Mouse (Mus musculus): ENCODE measurements around the gene Ank2.

Ank2 gene

DNA sequence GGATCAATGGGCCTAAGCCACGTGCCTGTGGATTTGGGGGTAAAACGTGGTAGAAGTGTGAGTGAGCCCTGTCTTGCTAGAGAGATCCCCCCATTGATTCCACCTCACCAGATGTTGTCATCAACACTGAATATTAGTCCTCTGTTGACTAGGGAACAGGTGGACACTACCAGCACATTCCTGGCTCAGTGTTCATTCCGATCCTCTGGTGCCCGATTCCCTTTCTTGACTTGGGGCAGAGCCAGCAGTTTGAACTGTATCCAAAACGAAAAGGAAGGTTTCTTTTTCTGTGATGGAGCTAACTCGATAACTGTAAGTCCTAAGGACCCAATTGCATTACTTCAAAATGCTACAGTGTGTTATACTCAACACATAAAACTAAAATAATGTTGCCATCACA is 382.9 kb downstream of the Ank2 start:
- no peak for DNase-seq (ENCODE audit: low read depth)

DNA sequence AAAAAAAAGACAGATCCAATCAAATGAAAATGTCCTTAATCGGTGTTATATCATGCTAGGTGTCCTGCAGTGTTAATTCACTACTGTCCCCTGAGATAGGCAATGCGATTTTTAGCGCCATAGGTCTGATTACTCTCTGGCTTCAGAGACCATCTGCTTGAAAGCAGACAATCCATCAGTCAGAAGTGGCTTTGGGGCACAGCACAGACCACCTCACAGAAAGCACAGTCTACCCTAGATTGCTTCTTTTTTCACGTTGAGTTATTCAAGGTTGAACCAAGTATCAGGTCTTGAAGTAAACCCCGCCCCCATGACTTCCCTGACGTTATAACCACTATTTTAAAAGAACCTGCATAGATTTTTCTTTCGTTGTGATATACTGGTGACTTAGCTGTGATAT is 385.9 kb downstream of the Ank2 start:
- no peak for DNase-seq (ENCODE audit: low read depth)

DNA sequence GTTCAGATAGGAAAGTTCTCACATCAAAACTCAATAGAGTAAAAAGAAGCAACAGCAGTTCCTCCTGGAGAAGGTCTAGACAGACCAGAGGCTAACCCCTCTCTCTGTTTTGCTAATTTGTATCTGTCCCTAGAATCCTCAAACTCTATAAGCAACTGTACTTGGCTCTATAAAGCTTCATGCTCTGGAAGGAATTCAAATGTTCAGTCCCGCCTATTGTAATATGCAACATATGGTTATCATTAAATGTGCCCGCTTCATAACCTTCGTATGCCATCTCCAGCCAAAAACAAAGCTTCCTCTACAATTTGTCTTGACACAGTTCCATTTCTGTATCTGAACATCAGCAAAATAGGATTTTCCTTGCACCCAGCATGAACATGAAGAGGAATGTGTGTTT is 389.7 kb downstream of the Ank2 start:
- no peak for DNase-seq (ENCODE audit: low read depth)

DNA sequence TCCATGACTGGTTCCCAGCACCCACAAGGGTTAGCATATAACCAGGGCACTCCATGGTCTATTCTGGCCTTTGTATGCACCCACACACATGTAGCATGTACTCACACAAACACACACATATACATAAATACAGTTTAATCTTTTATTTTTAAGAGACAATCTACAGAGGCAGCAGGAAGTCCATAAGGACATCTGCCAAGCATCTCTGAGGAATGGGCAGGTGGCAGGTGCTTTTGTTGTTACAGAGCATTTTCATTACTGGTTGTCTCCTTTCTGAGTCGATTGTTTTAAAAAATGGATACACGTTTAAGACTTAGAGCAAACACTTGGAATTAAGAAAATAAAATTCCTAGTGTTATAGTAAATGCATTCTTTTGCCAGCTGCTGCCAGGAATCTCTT is 390.7 kb downstream of the Ank2 start:
- no peak for DNase-seq (ENCODE audit: low read depth)

DNA sequence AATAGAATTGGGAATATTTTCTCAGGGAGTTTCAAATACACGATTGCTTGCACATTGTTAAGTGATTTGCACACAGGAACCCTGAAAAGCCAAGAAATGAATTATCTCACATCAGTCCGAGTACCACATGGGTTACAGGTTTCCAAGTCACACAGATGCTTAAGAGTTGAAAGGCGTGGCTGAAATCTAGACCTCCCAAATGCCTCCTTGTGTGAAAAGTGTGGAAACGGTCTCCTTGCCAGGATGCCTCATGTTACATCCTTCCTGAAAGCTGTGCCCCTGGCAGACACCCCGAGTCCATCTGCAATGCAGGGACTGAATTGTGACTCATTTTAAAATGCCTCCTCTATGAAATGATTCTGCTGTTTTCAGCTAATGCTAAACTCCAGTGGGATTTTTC is 391.9 kb downstream of the Ank2 start:
- peak; percentile 64 for DNase-seq (ENCODE audit: low read depth)

DNA sequence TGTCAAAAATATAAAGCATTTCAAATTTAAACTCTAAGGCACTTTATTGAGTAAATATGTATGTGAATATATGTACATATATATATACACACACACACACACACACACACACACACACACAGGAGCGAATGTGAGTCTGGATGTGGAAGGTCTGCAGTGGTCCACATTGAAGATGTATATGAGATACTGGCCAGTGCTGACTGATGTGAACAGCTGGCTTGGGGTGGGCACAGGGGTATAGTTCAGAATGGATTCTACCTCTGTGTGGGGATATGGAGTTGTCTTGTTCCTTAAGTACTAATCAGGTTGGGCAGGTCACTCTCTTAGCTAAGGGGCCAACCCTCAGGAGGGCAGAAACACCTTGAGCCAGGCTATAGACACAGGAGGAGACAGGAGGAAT is 397.8 kb downstream of the Ank2 start:
- DNase-seq (ENCODE audit: low read depth), result no peak

DNA sequence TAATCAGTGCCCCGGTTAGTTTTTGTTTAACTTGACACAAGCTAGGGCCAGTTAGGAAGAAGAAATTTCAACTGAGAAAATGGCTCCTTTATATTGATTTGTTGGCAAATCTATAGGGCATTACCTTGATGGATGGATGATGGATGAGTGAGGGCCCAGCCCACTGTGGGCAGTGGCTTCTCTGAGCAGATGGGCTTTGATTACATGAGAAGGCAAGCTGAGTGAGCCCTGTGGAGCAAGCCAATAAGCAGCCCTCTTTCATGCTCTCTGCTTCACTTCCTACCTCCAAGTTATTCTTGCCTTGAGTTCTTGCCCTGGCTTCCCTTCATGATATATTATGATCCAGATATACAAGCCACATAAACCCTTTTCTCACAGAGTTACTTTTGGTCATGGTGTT is 401.4 kb downstream of the Ank2 start:
- DNase-seq (ENCODE audit: low read depth), result no peak

DNA sequence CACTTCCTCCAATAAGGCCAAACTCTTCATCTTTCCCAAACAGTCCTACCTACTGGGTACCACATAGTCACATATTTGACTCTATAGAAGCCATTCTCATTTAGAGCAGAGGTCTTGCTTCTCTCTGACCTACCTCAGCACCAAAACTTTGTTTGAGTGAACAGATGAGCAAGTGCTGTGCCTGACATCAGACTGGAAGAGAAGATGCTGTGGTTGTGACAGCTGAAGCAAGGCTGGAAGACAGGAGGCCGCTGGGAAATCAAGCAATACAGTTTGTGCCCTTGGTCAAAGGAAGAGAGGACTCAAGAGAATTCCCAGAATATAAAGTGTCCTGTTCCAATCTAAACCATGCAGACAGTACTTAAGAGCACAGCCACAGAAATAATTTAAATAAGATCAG is 402.0 kb downstream of the Ank2 start:
- no peak for DNase-seq (ENCODE audit: low read depth)

DNA sequence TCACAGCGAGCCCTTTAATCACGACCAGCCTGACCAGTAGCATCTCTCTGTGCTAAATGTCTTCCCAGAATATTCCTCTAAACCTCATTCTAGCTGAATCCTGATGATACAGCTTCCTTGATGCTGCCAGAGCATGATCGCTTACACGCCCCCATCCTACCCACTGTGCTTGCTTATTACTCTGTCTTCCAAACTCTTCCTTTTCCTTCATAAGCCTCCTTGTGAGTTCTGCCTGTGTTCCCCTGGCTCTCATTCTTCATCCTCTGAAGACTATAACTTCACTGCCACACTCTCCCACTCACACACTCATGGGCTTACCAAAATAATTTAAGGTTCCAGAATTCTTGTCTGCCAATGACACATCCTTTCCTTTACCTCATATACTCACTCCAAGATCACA is 405.5 kb downstream of the Ank2 start:
- DNase-seq (ENCODE audit: low read depth), result no peak

DNA sequence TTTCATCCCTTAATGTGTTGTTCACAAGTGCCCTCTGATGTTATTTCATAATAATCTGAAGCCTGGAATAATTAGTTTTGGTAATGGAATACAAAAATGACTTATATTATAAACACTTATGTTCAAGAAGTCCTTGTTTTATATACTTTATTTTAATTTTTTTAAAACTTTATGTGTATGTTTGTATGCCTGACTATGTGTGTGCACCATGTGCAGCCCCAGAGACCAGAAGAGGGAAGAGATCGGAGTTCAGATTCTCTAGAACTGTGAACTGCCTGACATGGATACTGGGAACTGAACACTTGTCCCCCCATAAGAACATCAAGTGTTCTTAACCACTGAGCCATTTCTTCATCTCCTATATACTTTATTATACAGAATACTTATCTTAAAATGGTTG is 411.6 kb downstream of the Ank2 start:
- DNase-seq (ENCODE audit: low read depth), result no peak

DNA sequence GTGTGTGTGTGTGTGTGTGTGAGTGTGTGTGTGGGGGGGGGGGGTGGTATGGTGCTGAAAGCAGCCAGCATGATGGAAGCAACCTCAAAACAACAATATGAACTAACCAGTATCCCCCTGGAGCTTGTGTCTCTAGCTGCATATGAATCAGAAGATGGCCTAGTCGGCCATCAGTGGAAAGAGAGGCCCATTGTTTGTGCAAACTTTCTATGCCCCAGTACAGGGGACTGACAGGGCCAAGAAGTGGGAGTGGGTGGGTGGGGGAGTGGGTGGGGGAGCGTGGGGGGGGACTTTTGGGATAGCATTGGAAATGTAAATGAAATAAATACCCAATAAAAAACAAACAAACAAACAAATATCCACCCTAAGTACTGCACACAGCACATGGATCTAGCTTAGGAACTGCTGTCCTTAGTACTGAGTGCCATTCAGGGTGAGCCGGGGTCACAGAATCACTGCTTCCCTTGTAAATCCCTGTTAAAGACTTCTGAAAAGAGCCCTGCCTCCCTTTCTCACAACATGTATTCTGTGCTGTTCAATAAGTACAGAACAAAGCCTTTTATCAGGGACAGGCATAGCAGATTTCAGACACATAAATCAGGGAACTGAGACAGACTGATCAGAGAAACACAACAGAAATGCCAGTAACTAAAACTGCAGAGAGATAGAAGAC is 412.2 kb downstream of the Ank2 start:
- DNase-seq (ENCODE audit: low read depth), result no peak

DNA sequence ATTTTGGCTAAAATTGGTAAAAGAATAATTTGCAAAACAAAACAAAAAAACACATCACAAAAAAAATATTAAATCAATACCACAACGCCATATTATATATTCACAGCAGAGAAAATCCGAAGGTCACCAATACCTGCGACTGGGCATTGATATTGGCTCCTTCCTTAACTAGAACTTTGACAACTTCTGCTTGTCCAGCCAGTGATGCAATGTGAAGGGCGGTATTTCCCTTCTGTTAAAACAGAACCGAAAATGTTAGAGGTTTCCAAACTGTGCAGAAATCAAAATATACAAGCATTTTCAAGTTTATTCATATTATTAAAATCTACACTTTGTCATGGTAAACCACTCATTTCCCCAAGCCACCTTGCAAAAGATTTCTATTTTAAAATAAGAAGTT is 421.8 kb downstream of the Ank2 start:
- no peak for DNase-seq (ENCODE audit: low read depth)

DNA sequence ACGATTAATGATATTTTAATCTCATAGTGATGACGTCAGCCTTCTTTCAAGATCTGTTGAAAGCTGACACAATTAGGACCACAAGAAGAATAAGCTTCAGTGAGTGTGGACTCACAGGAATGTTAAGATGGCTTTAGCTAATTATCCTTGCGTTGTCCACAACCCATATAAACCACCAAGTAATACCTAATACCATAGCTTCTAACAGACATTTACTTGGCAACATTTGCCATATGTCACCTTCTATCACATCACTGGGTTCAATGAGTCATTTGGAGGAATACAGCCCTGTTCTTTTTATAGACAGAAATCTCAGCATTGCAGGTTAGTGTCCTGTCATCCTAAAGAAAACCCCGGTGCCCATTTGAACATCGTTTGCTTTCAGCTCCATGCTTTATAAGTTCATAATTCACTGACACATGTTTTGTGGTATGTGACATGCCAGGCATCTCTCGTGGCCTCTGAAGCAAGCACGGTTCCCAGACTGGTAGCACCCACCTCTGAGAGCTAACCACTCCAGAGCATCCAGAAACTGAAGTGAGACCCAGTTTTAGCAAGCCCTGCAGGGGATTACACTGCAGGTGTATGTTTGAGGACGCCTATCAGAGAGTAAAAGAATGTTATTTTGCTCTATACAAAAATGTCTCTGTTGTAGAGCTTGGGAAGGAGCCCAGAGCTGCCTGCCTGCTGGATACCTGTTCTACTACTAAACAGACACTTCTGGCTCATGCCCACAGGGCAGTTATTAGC is 423.4 kb downstream of the Ank2 start:
- peak; percentile 30 for DNase-seq (ENCODE audit: low read depth)

DNA sequence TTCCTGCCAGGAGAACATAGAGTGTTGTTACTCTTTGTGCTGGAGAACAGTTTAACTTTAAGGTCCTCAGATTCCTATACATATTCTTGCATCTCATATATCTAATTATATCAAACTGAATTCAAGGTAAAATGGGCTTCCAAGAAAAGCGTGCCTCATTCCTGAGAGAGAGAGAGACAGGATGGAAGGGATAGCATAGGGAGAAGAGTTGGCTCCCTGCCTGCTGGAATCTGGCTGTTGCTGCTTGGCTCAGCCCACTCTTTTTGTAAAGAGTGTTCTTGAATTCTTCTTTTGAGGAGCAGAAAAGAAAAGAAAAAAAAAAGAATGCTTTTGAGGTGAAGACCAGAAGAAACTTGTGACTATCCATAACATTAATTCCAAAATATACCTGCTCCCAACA is 427.7 kb downstream of the Ank2 start:
- no peak for DNase-seq (ENCODE audit: low read depth)

DNA sequence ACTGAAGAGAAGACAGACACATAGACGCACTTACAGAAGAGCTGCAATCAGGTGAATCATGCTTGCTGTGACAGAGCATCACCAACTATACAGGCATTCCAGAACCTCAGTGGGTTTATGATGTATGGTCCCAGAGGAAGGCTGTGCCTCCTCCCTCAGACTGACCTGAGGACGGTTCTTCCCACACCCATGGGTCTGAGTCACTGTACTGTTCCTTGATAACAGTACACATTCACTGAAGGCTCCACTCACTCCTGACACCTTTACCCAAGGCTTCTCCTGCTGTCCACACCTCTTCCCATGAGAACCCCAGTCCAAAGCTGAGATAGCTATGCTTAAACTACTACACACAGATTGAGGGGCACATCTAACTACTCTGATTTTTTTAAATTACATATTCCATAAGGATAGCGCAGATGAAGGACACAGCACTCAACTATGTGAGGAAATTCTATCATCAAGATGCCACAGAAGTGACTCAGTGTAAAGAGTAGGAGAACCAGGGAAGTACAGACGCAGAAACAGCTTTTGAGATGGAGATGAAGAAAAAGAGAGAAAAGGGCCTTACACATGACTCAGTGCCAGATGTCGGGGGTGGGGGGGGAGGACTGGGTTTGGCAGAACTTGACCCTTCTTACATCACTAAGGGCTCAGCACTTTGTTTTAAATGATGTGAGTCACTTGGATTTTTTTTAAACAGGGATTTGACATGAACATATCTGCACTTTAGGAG is 435.3 kb downstream of the Ank2 start:
- DNase-seq (ENCODE audit: low read depth), result peak; percentile 51

DNA sequence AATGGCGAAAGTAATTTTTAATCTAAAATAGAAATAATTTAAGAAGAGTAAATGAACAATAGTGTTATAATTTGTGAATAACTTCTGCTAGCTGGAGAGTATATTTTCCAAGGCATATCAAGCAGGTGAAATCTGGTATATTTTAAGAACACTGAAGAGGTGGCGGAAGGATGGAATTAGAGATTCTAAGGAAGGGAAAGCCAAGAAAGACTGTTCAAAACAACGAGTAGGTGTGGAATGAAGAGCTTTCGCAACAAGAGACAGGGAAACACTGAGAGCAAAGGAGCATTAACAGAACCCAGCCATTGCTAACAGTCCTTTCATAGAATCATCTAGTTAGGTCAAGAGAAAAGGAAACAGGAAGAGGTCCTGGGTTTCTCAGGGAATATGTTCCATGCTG is 439.5 kb downstream of the Ank2 start:
- DNase-seq (ENCODE audit: low read depth), result no peak

DNA sequence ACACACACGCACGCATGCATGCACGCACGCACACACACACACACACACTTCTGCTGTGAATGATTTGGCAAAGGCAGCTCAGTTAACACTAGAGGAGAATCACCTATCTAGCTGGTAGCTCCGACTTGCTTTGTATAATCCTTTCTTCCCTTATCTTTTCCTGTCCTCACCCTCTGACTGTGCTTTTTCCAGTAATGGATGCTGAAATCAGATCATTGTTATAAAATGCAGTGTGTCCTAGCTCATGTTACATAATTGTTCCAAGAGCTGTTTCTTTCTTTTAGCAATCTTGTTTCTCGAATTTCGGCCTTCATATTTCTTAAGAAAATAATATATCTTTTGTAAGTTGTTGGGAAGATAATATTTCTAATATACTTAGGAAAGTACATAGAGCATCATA is 457.9 kb downstream of the Ank2 start:
- no peak for DNase-seq (ENCODE audit: low read depth)

DNA sequence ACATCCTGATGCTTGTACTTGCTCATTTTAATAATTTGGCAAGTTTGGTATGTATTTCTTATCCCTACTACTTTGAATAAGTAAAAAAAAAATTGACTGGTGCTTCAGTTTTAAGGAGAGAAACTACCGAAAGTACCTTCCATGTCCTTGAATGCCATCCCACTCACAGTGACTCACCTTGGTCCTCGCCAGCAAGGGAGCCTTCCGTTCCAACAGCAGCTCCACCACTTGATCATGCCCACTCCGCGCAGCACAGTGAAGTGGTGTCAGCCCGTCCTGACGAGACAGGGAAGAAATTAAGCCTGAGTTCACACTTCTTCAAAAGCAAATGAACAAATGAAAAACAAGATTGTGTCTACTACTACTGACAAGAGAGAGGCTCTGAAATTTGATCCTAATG is 460.6 kb downstream of the Ank2 start:
- DNase-seq (ENCODE audit: low read depth), result no peak

DNA sequence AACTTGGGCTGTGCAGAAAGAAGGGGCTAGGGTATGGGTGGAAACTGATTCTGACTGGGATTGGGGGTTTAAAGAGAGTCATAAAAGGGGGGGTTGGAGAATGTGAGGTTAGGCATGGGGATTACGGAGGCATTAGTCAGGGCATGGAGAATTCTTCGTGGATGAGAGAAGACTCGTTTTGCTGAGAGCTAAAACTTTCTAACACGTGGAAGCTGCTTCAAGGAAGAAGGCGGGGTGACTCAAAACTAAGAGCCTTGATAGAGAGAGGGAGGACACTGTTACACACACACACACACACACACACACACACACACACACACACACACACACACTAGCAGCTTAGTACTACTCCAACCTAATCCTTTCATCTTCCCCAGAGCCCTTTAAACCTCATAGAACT is 463.0 kb downstream of the Ank2 start:
- DNase-seq (ENCODE audit: low read depth), result no peak

DNA sequence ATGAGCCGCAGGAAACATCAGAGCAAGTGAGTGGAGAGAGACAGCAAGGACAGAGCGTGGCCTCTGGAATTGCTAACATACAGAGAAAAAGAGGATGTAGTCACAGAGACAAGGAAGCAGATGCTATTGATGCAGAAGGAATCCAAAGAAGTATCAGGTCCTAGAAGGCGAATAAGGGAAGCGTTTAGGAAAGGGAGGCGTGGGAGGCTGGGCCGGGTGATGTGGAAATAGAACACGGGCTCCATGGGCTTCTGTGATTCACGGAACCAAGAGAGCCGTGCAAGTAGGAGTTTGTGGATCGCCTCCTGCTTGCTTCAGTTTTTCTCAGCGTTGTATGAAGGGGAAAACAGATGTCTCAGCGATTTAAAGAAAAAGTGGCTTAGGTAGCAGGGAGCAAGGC is 463.6 kb downstream of the Ank2 start:
- no peak for DNase-seq (ENCODE audit: low read depth)

DNA sequence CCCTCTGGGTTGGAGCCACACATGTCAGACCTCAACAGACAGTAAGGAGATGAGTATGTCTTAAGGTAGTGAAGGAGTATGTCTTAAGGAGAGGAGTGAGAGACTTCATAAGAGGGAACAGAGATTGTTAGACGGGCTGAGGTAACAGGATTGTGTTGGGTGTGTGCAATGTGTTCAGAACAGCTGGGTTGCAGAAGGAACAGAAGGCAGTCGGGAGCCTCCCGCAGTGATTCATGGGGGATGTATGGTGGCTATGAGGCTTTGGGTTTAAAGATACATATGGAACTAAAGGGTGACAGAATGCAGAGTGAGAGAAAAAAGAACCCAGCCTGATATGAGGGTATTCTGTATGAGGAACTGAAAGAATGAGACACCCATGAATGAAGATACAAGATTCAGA is 464.2 kb downstream of the Ank2 start:
- no peak for DNase-seq (ENCODE audit: low read depth)

DNA sequence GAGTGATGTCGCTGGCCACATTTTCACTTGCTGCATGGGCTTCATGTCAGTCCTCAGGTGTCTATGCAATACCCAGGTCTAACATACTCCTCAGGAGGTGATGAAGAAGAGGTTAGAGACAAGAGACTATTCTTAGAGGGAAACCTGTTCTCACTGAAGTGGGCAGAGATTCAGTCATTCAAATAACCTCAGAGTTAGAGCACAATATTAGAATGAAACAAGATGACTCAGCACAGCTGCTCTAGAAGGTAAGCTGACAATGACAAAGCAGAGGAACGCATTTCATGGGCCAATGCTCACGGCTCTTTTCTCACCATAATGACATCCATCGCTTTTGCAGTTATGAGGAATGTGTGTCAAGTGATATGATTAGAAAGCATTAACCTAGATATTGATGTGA is 475.2 kb downstream of the Ank2 start:
- DNase-seq (ENCODE audit: low read depth), result no peak

DNA sequence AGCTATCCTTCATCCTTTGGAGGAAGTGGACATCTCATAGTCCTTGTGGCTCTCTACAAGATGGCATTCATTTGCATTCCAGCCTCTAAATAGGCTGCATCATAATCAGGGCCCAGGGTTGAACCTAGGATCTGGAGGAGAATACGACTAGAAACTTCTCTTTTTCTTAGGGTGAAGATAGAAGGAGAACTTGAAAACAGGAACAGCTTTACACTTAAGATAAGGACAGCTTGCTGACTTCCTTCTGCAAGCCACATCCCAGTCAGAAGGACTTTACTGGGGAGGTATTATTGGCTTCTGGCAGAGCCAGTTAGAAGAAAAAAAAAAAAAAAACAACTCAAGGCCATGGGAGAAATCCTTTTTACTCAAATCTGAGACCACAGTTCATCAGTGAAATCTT is 479.0 kb downstream of the Ank2 start:
- DNase-seq (ENCODE audit: low read depth), result no peak
